Mouse (Mus musculus) heart, adult 18-20 months (tissue): ENCODE data around the gene Serpinb6a. TPM values are rescaled to one million over a fixed set of nuclear protein-coding genes. Genes with fewer than 3 reads are reported as not detected.
A peak's percentile ranks its signal among the peaks of the same experiment; 100 is the strongest.

ENCODE experiments used
- DNase-seq, 2 experiments: peaks; one replicate each; pipeline ENCODE4 v3.0.0; 2021 to 2022; ENCODE audit warnings: mixed read lengths in 1 of 2
- long read RNA-seq, 2 experiments: library from polyadenylated mRNA; stranded (forward); transcript quantifications; one replicate each; pipeline ENCODE4 v2.0.0; 2021
- total RNA-seq, 2 experiments: library from RNA; stranded (reverse); gene quantifications; 2 replicates each; pipeline ENCODE4 v1.2.3; 2021

Serpinb6a gene
- total RNA-seq, result 100 to 1,000 TPM; 124 to 127 TPM
- long read RNA-seq, experiment 1, transcript Serpinb6a-202 (7 exons, 1,547 nt), result major isoform, 24 of 68 reads
- long read RNA-seq, experiment 1, partial matches to known transcripts, result 25 of 68 reads
- long read RNA-seq, experiment 1, other reads (novel, unspliced or antisense), result 19 of 68 reads
- long read RNA-seq, experiment 2, transcript Serpinb6a-202 (7 exons, 1,547 nt), result major isoform, 22 of 52 reads
- long read RNA-seq, experiment 2, partial matches to known transcripts, result 22 of 52 reads
- long read RNA-seq, experiment 2, other reads (novel, unspliced or antisense), result 8 of 52 reads

DNA sequence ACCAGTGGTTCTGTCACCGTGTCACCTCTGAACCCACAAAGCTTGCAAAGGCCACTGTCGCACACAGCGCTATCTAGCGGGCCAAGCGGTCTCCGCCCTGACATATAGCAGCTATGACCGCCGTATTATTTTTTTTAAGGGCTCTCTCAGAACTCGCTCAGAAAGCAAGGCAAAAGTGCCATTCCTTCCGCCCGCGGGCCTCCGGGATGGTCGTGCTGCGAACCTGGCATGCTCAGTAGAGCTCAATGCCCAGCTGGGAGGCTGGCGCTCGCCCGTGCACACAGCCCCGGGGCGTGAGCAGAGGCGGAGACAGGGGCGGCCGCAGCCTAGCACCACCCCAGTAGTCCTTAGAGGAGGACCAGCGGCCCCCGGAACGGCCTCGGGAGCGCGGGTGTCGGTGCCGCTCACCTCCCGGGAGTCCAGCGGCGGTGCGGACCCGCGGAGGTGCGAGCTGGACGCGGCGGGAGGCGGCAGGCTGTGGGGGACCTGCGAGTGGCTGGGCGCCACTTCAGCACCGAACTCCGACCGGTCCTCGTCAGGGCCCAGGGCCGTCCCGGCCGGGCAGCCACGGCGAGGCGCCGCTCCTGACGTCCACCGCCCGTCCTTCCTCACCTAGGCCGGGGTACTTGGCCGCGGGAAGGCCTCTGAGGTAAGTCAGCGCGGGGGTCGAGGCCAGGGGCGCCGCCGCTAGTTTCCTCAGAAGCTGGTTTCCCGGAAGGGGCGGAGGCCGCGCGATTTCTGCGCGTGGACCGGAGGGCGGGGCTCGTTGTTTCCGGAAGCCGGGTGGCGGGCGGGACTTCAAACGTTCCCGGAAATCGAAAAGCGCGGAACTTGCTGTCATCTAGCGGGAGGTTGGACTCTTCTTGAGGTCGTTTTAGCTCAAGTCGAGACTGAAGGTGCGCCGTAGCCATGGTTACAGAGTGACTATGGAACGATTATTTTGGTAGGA is at the start of gene Serpinb6a, which contains the start of gene Ripk1:
TSS of gene Serpinb6a (minus strand) at position 737 of the 949 bp plus-strand sequence.
TSS of gene Ripk1 (plus strand) at position 306 of the 949 bp plus-strand sequence.
- peak; percentile 94 to 96 for DNase-seq

DNA sequence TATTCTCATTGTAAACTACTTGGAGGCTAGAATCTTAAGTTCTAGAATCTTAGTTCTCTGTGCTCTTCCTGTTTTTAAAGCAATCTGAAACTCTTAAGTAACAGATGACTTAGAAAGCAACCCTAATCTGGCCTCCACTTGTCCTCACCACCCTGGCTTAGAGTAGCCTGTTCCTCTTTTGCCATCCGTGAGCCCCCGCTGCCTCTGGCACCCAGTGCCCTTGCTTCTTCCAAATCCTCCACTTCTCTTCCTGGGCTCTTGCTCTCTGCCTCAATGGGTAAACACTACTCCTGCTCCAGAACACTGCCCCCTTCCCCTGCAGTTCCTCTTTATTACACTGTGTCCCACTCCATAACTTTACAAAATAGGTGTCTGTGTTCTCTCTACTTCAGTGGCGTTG is 49.1 kb upstream of the Serpinb6a start:
- peak in 1 of 2 experiments; percentile 22 for DNase-seq

DNA sequence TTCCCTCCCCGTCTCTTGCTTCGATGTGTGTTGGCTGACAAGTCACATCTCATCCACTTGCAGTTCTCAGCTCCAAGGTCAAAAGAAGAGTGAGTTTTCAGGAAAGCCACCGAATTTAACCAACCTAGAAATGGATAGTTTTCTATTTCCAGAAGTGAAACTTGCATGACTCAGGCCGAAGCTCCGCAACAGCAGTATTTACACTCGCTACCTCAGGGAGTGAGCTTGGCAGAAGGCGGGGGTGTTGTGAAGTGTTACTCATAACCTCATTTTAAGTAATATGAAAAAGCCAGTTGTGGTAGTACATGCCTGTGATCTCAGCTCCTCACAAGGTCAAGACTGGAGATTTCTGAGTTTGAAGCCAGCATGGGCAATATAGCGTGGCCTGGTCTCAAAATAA is 47.9 kb upstream of the Serpinb6a start:
- DNase-seq, result peak in 1 of 2 experiments; percentile 39

DNA sequence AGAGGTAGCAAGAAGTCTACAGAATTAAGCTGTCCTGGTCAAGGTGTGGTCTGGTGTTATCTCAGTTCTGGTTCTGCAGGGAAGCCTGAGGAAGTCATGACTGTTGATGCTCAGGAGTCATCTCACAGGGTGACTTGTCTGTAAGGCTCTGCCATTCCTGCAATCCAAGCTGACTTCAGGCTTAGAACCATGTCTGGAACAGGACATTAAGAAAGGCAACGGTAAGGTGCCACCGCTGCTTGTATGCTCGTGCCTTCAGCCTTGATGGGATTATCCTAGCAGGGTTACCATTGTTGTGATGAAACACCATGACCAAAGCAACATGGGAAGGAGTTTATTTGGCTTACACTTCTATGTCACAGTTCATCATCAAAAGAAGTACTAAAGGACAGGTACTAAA is 44.9 kb upstream of the Serpinb6a start:
- DNase-seq, result no peak

DNA sequence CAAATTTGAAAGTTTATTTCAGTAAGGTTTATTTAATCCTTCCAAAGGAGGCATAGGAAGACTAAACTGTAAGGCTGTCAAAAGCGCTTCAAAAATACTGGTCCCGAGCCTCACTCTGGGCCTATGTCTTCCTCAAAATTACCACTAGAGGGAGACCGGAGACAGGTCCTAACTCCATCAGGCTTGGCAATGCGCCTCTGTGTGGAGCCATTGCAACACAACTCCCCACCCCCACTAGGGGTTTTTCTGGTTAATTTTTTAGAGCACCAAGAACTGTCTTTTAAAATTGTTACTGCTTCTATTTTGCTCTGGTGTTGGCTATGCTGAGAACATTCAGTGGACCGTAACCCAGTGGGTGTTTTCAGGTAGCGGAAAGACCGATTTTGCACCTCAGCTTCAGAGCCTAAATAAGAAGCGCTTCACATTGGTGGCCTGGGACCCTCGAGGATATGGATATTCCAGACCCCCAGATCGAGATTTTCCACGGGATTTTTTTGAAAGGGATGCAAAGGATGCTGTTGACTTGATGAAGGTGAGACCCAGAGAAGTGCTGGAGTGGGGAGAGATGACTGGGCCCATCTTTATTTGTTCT is 43.9 kb upstream of the Serpinb6a start:
- DNase-seq, result peak; percentile 84 to 88

DNA sequence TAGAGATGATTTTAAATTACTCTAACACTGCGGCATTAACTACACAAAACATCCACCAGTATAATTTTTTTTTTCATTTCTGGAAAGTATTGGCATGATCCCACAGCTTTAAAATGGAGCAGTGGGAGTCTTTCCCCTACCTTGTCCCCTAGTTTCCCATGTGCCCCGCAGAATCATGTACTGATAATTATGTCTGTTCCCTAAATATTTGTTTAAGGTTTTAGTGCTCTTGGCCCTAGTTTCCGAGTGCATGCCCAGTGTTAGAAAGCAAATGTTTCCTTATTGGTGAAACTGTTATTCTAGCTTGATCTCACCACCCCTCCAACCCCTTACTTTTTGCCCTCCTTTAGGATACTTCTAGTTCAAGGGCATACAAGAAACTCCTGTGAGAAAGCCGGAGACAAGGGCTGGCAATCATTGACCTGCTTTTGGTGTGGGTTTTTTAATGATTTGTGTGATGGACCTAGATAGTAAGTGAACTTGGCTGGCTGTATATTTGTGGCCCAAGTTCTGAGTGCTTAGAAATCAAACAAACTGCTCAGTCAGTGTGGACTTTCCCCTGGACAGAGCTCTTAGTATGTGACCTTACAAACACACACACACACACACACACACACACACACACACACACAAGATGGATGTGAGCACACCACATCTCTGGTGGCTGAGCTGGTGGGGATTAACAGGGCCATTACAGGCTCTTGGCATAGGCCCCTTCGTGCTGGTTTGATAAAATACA is 43.1 kb upstream of the Serpinb6a start:
- DNase-seq, result no peak

DNA sequence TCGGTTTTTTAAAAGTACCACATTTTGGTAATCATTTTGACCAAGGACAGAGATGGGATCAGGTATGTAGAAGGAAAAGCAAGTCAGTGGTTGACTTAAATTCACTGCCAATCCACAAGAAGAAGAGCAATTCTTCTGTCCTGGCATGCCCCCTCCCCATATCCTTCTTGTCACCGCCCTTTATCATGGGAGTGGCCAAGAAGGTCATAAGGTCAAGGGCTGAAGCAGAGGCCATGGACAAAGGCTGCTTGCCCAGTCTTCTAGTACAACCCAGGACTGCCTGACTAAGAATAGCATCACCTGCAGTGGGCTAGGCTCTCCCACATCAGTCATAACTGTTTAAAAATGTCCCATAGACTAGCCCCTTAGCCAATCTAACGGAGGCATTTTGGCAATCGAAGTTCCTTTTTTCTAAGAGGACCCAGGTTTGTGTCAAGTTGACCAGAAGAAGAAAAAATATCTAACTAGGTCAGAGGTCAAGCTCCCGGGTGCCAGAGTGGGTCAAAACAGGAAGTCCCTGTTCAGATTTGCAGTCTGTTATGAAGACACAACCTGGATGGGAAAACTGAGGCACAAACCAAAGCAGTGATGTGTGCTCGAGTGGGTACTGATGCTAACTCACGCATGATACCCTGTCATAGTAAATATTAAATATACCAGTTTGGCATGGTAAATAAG is 41.3 kb upstream of the Serpinb6a start:
- DNase-seq, result no peak

DNA sequence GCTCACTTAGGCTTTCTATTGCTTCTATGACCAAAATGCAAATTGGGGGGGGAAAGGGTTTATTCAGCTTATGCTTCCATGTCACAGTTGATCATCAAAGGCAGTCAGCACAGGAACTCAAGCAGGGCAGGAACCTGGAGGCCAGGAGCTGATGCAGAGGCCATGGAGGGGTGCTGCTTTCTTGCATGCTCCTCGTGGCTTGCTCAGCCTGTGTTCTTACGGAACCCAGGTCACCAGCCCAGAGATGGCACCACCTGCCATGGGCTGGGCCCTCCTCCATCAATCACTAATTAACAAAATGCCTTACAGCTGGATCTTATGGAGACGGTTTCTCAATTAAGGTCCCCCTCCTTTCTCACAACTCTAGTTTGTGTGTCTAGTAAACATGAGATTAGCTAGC is 37.5 kb upstream of the Serpinb6a start:
- DNase-seq, result no peak

DNA sequence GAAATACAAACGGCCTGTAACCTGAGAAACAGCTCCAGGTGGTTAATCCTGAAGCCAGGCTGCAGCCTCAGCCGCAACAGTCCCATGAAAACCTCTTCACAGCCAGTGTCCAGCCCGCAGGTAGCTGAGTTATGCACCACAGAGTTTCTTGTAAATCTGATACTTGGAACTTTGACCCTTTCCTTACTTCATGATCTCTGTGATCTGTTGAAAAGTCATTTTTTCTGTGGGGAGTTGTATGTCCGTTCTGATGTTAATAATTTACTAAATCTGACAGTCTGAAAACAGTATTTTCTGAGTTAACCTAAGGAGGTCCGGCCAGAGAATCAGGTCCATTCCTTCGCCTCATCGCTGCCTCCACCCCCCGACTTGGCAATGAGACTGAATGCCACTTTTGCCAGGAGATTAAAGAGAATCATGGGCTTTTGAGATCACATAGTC is 36.3 kb upstream of the Serpinb6a start:
- no peak for DNase-seq

DNA sequence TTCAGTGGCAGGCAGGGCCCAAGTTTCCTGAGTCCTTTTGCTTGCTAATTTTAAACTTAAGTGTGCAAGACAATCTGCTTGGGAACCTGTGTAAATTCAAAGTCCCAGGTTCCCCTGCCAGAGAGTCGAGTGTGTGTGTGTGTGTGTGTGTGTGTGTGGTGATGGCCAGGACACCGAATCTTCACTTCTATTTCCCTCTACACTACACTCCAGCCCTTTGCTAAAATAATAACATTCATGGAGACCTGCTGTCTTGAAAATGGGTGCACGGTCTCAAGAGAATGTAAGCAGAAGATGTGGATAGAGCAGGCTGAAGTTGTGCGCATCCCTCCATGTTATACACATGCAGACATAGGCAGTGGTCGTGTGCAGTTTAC is 35.5 kb upstream of the Serpinb6a start:
- DNase-seq, result peak in 1 of 2 experiments; percentile 28

DNA sequence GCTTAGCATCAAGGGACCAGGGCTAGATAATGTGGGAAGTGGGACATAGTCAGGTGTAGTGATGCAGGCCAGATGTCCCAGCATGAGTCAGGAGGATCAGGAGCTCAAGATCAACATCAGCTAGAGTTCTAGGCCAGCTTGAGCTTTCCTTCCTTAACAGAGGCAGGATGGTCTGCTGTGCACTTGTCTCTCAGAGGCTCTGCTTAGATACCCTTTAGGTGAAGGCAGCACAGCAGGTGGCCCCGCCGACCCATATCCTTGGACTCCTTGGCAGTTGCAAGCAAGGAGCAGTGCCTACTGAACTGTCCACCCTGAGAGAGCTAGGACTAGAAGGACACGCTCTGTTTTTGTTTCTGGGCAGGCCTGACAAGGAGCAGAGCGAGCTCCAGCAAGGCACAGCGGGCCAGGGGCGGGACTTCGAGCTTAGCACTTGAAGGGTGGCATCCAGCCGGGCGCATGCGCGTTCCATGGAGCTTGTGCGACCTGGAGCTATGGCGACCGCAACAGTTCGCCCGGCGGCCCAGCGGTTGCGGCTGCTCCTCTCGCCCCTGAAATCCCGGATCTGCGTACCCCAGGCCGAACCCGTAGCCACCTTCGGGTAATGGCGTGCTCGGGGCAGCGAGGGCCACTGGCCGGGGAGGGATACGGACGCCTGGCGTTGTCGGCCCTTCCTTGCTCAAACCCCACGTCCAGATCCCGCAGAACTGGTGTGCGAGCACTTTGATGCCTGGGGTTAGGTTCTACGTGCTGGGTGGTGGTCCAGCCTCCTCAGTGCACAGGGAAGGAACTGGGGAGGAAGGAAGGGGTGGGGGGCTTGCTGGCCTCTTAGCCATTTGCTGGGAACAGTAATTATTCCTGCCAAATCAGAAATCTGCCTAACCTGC is 34.8 kb upstream of the Serpinb6a start, which contains the start of gene Bphl:
TSS of gene Bphl (plus strand) at position 426 of the 884 bp plus-strand sequence.
- DNase-seq, result peak; percentile 94 to 95

DNA sequence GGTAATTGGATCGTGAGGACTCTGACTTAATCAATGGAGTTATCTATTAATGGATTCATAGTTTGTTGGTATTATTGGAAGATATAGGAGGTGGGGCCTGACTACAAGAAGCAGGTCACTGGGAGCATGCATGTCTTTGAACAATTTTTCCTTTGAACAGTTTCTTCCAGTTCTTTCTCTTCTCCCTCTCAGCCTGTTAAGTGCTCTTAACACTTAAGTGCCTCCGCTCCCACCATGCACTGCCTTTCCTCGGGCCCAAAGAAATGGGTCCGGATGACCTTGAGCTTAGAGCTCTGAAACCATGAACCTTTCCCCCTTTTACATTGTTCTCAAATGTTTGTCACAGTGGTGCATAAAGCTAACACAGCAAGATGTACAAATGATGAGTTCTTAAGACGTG is 34.1 kb upstream of the Serpinb6a start:
- no peak for DNase-seq

DNA sequence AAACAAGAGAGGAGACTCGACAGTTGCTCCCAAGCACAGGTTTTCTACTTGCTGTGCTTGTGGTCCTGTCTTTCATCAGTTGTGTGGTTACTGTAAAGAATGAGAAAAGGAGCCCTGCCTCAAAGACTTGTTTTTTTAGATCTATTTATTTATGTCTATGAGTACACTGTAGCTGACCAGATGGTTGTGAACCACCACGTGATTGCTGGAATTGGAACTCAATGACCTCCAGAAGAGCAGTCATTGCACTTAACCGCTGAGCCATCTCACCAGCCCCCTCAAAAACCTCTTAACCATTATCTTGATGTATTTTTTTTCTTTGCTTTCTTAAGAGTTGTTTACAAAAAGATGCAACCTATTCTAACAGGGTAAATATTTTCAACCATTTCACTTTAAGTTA is 32.8 kb upstream of the Serpinb6a start:
- no peak for DNase-seq

DNA sequence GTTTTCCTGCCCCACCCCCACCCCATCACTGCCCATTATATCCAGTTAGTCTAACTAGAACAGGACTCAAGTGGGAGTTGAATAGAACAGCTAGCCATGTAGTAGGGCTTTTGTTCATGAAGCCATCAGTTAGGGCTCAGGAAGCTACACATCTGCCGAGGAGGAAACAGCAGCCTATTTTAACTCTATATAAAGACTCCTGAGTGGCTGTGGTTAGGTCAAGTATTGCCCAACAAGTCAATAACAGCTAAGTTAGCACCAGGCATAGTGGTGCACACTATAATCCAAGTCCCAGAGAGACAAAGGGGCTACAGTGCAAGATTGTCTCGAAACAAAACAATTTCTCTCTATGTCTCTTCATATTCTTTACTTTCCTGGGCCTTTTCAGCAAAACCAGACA is 29.4 kb upstream of the Serpinb6a start:
- no peak for DNase-seq

DNA sequence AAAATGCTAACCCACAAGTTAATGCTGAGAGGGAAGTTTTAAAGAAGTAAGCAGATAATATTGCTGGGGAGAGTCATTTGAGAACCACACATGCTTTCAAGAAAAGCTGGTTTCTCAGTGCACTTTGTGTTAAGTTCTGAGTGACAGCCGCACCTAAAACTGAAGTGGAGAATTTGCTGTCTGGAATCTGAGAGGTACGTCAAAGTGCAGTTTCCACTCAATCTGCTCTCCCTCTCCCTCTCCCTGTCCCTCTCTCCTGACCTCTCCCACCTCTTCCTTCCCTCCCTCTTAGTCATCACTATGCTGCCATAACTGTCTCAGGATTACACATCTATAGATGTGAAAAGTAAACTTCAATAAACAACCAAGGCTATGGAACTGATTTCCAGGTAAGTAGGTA is 19.4 kb upstream of the Serpinb6a start:
- no peak for DNase-seq

DNA sequence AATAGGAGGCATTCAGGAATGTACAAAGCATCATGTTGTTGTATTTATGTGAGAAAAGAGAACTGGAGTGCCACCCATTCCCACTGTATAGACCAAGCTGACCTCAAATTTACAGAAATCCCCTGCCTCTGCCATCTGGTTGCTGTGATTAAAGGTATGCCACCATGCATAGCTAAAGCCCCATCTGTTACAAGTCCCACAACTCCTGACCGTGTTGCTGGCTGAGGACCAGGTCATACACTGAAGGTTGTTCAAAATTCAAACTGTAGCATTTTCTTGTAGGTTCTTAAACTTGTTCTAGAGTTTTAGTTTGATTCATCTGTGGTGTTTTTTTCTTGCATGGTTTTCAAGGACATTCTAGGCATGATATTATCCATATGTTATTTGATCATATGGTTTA is 15.9 kb upstream of the Serpinb6a start:
- no peak for DNase-seq

DNA sequence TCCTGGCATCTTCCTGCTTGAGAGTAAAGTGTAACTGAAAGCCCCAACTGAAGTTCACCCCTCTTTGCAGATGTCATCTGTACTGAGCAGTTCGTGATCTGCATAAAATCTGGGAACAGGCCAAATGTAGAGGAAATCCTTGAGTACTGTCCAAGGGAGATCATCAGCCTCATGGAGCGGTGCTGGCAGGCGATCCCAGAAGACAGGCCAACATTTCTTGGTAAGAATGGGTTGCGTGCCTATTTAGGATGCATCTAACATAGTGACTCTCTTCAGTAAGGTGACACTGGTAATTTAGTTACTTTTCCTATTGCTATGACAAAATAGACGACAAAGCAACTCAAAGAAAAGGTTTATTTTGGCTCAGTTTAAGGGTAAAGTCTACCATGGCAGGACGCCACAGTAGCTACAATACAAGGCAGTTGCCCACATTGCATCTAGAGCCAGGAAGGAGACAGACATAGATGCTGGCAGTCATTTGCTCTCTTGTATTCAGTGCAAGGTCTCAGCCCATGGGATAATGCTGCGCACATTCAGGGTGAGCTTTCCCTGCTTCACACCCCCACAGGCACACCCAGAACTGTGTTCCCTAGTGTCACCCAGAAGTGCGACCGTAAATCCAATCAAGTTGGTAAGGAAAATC is 14.5 kb upstream of the Serpinb6a start:
- no peak for DNase-seq

DNA sequence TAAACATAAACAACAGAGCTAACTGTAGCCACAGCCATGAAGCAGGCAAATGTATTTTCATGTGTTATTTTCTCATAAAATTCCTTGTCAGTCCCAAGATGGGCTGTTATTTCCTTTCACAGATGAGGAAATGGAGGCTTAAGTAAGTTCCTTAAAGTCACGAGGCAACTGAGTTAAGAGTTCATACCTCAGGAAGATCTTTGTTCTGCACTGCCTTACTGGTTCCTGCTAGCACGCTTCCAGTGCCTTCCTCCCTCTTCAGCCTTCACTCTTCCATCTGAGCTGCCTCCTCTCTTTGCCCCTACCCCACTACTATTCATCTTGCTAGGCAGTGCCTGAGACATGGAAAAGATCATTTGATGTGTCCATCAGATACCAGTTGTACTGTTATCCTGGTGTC is 4.6 kb upstream of the Serpinb6a start:
- DNase-seq, result peak in 1 of 2 experiments; percentile 16

DNA sequence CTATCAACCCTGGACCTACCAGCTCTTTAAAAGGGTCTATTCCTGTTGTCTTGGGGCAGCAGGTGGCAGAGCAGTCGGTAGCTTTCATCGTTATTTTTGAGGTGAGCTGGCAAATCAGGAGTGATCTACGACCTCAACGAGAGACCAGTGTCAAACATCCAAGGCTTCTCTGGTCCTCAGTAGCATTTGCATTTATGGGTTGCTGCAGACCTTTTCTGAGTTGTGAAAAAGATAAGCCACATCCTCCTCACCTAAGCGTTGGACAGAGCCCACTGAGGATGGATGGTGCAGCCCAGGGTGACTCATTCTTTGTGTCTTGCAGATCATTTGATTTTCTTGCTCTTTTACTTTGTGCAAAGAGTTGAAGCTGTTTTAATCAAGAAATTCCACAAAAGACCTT is 464 bp upstream of the Serpinb6a start:
- DNase-seq, result no peak

DNA sequence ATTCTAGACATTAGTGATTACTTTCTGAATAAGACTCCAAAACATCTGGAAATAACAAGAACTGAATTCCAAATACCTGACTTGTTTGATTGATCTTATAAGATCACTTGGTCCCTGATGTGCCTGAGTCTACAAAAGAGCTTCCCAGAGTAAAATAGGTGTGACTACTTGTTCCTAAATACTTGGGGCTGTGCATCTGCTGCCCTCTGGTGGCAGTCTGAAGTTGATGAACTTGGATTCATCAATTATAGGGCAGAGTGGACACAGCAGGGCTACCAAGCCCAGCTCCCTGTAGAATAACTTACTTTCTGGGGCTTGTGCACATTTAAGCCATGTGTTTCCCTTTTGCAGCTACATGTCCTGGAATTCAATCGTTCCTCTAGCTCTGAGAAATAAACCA is 7.4 kb downstream of the Serpinb6a start:
- DNase-seq, result peak; percentile 75 to 87
